Mouse (Mus musculus) spleen, embryonic (tissue): ENCODE measurements at regions not wholly inside any gene's neighbourhood (a gene's known extent, or its start where the extent isn't known, plus 50 kb on each side); places are given as distances from the start of the nearest gene placed in this dataset.

Source experiments
- CTCF ChIA-PET: fragments of 350-600 bp; sonication (Branson Sonifier 250); formaldehyde crosslinking; loops from one replicate; lab custom pipeline; 2022; lab: Charles Lee

DNA sequence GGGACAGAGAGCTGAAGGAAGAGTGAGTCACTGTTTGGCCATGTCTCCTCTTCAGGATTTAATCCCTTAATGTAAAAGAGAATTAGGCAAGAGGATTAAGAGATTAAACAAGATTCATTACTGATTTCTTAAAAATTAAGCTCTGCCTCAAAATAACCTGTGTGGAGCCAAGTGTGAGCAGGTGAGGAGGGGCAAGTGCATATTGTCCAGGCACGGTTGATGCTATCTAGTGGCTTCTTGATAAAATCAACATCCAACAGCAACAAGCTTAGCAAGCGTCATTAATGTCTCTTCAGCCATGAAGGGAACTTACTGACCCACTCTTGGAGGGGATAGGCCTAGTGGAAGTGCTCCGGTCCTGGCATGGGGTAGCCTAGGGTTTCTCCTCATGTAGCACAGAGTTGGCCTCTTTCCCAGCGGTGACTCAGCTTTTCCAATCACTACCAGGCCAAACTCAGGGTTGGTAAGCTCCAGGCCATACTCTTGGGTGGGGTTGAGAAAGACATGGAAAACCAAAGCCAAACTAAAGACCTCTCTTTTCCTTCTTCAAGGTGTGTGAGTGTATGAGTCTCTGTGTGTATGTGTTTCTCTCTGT, 55.0 kb upstream of the Ubr2 start:
- CTCF ChIA-PET: no interaction called here

DNA sequence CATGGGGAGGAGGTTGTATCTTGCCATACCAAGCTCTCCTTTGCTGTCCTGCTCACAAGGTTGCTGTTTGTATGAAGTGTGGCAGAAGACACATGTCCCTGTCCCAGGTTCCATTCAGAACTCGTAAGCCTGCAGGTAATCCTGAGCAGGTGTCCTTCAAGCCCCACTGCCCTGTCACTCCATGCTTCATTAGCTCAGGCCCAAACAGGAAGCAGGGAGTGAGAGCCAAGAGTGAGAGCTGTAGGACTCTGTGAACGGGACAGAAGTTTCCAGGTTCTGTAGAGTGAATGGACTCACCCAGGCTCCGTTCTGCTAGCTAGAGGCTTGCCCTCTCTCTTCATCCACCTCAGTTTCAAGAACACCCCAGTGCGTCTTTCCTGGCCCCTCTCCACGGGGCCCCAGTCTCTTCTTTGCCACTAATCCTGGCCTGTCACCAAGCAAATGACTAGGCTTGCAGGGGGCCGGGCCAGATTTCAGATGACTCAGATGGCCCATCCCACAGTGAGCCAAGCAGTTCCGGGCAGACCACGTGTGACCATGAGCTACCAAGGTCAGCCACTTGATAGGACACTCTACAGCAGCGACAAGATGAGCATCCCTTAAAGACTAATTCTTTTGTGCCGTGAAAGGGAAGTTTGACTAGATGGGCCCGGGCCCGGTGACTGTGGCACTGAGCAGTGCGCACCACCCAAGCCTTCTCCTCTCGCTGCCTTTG, 54.4 kb upstream of the Ubr2 start:
- CTCF ChIA-PET: no interaction called here

DNA sequence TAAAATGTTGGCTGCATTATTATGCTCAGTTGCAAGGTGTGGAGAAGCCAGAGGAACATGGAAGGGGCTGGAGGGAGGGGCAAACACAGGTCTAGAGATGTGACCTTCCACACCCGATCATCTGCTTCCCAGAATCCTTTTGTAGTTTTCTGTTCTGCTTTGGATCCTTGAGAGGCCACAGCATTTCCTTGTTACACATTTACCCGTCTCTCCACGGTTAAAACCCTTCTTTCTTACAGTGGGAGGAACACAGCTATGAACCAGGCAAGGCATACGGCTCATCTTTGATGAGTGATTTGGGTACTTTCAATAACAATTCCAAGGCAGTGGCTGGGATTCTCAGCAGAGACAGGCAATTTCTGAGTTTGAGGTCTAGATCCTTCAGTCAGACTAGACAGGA, 53.6 kb upstream of the Ubr2 start:
- CTCF ChIA-PET: no interaction called here

DNA sequence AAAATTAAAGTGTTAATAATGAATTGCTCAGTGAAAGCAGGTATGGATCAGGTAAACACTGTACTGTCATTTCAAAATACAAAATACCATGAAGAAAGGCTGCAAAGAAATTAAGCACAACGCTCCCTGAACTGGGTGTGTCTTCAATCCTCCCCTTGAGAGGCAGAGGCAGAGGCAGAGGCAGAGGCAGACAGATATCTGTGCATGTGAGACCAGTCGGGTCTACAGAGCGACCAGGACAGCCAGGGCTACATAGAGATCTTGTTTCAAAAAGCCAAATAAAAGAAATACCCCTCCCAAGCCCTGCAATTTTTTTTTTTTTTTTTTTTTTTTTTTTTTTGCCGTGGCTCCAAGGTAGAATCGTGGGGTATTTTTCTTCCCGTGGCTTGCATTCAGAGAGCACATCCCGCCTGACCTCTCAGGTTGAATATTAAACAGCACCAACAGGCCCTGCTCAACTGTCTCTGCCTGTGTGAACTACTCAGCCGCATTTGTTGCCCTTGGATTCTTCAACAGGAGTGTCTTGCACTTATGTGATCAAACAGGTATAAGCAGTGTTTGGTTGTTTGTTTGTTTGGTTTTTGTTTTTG, 50.8 kb upstream of the Ubr2 start:
- CTCF ChIA-PET: no interaction called here
